Mouse (Mus musculus) fibroblast of lung, adult 2 months (primary cell): ENCODE measurements at regions not wholly inside any gene's neighbourhood (a gene's known extent, or its start where the extent isn't known, plus 50 kb on each side); places are given as distances from the start of the nearest gene placed in this dataset.
A peak's percentile ranks its signal among the peaks of the same experiment; 100 is the strongest.

Experiments used
- DNase-seq: peaks from one replicate; pipeline ENCODE4 v3.0.0-alpha.2; 2011; ENCODE audit warnings: low read depth

DNA sequence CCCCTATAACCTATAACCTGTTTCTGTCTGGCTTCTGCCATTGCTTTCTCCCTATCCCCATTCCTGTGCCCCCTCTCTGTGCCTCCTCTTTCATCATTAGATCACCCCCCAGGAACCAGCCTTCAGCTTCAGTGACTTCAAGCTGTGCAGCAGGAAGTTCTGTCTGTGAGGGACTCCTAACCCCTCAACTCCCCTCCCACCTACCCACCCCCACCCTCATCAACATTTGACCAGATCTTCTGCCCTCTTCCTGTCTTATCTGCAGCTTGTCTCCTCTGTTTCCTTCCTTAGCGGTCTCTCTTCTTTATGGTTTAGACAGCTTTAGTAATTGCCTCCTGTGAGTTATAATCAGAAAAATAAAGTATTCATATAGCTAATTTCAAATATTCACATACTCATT lies 266.6 kb upstream of the Gm765 start:
- no peak for DNase-seq

DNA sequence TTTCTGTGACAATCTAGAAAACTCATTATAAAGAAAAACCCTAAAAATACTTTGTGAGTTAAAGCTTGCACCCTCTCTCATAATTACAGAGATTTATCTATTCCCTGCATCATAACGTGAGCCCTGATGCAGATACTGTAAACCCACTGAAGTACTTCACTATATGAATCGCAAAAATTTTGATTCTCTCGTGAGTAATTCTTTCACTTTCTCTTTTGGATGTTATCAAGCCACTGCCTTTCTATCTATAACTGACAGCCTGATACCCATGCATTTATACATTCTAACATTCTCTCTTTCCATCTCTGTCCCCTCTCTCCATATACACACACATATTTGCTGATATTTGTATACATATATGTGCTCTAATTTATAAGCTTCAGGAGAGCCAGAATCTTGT lies 264.1 kb upstream of the Gm765 start:
- no peak for DNase-seq

DNA sequence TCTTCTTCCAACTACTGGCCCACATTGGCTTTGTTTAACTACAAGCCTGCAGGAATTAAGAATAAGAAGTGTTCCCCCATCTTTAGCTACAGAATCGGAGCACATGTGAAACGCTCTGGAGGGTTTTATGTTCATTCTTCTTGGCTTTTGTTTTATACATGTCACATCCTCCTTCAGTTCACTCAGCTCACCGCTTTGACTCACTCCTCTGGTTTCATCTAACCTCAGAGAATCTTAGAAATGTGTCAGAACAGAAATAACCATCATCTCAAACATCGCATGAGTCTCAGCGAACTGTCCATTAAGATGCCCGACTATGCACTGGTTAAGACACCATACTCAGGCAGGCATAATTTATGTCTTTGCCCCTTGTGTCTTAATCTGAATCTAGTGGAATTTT lies 255.1 kb upstream of the Gm765 start:
- DNase-seq: no peak

DNA sequence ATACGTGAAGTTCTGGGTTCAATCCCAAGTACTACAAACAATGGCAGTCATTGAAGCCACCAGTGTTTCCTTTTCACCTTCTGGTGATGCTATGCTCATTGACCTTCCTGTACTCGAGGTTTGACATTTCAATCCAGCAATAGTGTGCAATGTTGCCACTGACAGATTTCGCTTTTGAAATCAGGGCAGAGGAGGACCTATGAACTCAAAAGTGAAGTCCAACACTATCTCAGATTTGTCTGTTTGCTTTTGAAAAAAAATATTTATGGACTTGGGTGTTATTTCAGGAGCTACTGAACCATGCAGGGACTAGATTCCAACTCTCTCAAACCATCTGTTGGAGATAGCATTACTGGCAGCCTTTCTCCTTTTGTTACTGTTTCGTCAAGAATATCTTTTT lies 248.4 kb upstream of the Gm765 start:
- DNase-seq: no peak

DNA sequence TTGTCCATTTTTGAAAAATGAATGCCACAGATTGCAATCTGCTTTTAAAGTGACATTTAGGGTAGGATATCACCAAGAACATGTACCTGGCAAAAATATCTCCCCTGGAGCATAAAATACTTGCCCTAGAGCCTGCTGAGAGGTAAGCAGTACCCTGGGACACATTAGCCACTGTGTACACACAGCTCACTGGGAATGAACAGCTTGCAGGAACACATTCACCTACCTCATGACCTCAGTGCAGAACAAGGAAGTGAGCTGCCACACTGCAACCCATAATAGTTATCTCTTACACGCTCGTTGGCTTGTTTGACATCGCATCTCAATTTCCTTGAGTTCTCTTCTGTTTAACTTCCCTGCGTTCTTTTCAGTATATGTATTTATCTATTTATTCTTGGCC lies 246.4 kb upstream of the Gm765 start:
- DNase-seq: no peak

DNA sequence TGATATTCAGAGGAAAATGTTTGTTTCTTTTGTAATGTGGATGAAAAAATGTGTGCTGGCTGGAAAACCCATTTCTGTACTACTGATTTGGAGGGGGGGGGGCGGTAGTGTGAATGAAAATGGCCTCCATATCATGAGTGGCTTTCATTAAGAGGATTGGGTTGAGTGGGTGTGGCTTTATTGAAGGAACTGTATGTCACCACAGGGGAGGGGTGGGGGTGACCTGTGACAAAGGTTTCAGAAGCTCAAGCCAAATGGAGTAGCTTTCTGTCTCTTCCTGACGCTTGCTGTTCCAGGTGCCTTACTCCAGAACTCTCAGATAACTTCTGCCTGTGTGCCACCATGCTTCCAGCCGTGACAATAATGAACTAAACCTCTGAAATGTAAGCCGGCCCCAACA lies 242.0 kb upstream of the Gm765 start:
- DNase-seq: no peak

DNA sequence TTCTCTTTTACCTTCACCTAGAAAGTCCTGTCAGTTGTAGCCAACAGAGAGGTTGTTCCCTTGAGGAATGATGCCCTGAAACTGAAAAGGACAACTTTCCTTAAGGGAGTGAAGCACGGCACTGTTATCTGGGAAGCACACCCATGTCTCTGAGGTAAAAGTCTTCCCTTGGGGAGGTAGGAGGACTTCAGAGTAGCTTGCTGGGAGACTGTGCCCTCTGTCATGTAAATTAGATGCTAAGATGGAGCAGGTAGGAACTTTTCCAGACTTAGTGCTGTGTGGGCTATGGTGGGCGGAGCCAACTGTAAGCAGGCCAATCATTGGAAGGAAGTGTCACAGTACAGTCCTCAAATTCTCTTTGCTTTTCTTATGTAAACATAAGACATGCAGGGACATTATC lies 240.3 kb upstream of the Gm765 start:
- DNase-seq: no peak

DNA sequence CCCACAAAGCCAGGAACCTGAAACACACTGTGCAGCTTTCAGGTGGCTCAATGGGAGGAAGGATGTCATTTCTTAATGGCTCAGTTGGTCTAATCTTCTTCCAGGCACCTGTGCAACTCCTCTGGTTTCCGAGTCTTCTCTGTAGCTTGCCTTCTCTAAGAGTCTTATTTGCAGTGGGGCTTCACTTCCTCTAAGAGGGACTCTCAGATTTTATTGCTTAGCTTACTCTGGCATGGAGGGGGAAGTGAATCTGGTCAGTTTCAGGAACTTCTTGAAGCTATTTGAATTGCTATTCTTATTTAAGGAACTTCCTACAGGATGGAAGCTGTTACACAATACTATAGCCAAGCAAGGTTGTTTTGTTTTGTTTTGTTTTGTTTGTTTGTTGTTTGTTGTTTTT lies 232.7 kb upstream of the Gm765 start:
- DNase-seq: no peak

DNA sequence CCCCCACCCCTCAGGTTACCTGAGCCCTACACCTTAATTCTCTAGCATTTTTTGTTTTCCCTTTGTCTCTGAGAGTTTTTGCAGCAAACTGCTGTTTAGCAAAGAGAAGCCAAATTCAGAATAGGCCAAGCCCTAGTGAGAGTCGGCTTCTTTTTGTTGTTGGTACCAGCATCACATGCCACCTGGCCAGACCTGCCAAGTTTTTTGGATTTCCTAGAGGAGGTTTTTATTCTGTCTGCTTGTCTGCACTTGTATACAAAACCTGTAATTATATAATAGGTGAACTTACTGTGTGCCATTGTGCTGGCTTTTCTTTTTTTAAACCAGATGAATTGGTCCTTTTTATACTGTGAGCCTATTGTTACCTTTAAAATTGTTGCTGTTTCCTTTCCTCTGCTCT lies 213.1 kb upstream of the Gm765 start:
- no peak for DNase-seq

DNA sequence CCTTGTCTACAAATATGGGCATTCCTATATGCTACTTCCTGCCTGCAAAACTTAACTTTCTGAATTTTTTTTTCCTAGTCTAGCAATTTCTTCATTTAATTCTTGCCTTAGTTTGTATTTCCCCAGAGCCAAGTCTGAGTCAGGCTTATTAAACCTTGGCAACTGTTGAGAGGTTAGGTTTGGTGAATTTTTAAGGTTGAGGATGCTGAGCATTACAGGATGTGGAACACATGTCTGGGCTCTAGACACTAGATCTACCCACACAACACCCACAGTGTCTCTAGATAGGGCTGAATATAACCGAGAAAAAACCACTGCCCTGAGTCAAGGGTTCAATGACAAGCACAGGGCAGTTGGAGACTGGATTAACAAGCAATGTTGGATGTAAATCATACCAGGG lies 211.4 kb upstream of the Gm765 start:
- DNase-seq: peak; percentile 52

DNA sequence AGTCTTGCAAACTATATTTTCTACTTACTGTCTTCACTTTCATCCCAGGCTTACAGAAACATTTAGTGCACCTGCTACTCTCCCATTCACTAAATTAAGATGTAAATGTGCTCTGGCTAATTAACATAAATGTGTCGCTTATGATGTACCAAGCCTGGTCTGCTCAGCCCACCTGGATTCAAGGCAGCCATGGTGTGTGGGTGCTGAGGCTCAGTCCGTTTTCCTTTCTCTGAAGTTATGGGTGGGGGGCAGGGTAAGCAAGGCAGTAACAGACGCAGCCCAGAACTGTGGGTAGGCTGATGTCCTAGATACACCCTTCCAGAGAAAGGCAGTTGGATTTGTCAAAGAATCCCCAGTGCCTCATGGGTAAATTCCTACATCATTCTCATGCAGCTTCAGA lies 209.2 kb upstream of the Gm765 start:
- DNase-seq: no peak

DNA sequence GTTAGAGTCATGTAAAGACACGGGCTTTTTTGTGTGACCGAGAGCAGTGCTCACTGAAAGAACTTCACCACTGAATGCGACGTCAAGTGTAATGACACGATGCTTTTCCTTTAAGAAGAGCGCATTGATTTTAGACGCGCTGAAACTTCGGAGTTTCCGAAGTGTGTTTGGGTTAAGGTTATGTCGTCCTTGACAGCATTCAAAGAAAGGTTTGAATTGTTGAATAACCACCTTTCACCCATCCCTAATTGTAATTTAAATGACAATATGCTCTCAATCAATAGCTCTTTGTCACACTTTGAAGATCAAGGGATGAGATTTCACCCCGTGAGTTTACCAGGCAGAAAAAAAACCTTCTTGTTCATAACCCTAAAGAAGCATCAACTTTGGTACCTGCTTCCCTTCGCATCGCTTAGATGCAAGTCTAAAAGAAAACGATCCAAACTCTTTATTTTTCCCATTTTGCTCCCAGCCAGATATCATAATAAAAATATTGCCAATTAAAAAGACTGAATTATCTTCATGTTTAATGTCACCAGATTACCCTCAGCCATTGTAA lies 184.4 kb upstream of the Gm765 start:
- no peak for DNase-seq

DNA sequence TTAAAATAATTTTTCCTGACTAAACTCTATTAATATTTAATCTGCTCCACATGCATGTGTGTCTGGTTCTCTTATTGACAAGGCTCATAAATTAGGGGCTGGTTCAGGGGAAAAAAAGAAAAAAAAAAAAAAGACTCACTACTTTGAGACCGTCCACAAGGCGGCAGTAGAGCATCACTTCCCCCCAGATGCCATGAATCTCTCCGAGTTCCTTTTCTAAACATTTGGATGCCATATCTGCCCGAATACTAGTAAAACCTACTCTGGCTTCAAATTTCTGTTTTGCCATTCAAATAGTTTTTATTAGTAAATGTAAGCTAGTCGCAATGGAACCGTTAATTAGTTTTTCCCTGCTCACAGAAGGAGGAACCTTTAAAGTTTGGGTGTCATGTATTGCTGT lies 182.7 kb upstream of the Gm765 start:
- peak; percentile 40 for DNase-seq

DNA sequence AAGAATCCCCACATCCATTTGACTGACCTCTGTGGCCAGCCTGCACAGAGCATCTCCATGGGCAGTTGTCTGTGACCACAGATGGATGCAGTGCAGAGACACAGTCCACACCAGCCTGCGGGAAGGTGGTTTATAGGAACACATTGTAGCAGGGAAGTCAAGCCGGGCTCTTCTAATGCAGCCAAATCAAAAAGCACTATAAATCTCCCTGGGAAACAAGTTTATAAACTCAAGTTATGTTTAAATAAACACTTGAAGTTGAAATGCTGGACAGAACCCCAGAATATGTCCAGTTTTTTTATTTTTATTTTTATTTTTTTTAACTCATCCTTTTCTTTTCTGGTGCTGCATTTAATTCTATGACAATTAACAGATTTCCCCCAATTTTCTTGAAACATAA lies 182.1 kb upstream of the Gm765 start:
- no peak for DNase-seq

DNA sequence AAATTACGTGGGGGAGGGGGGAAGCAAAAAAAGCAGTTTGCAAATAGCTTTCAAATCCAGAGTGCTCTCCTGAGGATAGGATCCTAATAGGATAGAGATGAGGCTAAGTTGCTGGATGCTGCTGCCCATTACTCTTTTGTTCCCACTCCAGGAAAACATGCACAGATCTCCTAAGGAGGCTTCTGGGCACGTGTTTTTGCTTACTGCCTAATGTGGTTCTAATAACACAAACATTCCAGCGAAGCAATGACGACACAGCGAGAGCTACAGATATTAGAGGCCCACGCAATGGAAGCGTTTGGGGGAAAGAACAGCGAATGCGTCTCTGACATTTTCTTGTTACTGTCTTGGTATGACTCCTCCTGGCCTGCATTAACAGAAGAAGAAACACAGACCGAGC lies 179.0 kb upstream of the Gm765 start:
- DNase-seq: no peak

DNA sequence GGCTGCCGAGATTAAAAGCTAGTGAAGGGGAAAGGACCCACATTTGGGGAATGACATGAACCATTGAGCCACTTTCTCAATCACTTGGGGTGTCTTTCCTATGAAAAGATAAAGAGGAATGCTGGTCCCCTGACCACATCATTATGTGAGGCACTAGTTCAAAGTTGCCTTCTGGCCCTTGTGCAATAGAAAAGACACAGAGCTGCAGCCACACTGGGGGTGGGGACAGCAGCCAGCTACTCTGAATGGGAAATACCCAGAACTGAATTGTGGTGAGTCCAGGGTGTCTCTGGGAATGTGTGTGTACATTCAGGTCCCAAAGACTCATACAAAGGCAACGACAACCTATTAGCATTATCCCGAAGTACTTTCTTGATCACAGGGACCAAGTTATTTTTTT lies 172.3 kb upstream of the Gm765 start:
- DNase-seq: no peak

DNA sequence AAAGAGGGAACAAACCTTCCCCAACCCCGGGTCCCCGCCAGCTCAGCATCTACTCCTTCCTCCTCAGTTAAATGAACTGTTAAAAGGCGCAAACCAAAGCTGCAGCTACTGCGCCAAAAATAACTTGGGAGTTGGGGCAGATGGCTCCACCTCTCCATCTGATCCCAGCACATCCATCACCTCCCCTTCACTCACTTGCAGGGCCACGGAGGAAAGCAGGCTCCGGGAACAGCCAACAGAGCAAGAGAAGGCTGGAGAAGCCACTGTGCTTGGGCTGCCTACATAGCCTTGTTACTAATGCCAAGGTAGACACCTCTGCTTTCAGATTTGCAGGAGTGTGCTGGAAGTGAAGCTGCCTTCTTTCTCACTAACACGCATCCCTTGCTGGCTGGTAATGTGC lies 171.8 kb upstream of the Gm765 start:
- no peak for DNase-seq

DNA sequence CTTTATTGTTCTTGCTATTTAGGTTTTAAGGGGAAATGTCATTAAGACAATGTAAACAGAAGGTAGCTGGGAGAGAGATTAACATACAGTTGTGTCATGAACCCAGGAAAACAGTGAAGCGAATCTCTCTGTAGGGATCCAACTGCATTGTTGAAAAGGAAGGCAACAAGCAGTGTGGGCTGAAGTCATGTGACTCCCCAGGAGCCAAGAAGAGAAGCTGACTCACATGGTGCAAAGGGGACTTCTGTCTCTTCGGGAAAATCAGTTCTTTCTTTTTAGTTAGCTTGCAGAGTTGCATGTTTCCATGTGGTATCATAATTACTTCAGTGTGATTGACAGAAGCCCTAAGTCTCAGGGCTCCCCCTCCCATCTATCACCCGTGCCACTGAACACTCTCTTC lies 170.7 kb upstream of the Gm765 start:
- DNase-seq: no peak

DNA sequence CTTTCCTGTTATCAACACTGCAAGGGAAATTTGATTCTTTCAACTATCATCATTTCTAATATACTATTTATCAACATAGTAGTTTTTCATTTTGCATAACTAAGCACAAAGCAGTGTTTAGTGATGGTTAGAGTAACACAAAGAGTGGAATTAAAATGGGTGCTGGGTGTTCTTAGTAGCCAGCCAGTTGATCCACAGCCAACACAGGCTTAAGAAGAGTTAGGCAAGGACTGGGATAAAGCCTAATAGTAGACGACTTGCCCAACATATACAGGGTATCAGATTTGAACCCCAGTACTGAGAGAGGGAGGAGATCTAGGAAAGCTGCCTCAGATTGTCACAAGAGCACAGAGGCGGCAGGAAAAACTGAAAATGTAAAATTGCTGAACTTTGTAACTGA lies 160.2 kb upstream of the Gm765 start:
- DNase-seq: no peak

DNA sequence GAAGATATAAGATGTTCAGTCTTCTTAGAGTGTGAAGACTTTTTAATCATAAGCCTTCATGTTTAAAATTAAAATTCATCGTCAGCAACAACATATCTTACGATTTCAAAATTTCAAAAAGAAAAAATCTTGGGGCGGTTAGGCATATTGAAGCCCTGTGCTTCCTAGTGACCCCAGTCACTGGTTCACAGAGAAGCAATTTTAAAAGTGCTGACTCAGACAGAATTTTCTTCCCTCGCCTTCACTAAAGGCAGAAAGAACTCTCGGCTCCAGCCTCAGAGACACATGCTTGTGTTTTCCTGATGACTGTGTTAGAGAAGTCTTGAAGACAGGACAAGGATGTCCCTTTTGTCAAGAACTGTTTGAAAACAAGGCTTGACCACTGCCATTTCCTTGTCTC lies 157.2 kb upstream of the Gm765 start:
- no peak for DNase-seq

DNA sequence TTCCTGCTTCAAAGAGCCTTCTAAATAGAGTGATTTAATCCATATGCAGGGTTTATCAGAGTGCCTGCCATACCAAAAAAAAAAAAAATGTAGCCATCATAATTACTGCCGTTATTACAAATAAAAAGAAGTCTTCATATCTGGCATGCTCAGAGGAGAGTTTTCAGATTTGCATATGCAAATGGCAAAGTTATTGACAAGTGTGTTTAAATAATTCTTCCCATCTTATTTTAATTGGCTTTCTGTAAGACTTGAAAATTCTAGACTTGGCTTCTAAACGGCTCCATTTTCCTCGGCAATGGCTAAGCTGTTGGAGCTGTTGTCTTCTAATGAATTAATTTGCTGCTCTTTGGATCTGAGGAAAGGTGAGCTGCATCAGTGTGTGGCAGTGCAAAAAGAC lies 144.1 kb upstream of the Gm765 start:
- no peak for DNase-seq

DNA sequence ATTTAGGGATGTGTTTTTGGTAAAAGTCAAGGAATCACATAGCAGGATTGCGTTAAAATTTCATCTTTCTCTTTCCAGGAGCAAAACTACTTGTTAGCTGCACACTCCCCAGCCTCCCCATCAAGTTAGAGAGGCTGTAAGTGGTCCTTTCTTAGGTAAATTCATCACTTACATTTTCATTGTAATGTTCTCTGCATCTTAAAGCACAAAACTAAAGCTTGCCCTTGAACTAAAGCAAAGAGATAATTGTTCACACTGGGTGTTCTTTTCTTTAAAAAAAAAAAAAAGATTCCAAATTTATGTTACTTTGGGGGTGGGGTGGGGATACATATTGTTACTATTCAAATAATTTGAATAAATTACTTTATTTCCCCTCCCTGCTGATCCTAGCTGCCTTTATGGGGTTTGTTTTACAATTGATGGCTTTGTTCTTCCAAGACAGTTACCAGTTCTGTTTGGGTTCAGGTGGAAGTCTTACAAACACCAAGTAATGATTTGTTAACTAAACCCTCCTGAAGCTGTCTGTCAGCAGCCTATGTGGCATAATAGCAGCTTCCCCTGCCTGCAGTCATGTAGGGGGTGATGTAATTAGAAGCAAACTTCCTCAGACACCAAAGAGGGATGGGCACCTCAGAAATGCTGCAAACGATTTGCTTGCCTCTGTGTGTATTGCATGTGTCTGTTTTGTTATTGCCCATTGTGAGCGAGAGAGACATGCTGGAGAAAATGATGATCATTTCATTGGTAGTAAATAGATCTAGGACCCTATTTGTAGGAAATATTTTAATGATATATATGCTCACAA lies 141.0 kb upstream of the Gm765 start:
- DNase-seq: no peak

DNA sequence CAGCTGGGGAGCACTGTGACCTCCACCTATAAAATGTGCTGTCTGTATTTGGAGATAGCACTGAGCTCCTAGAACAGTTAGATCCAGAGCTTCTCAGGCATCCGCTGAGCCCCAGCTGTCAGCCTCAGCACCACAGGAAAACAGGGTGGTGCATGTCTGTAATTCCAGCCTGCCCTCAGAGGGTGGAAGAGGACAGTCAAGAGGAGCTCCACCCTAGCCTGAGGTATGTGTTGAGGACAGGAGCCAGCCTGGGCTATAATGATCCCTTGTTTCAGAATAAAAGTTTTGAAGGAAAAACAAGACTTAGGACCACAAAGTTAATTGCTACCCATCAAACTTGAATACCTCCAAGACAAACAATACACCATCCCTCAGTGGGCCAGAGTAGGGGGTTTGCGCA lies 139.8 kb upstream of the Gm765 start:
- no peak for DNase-seq

DNA sequence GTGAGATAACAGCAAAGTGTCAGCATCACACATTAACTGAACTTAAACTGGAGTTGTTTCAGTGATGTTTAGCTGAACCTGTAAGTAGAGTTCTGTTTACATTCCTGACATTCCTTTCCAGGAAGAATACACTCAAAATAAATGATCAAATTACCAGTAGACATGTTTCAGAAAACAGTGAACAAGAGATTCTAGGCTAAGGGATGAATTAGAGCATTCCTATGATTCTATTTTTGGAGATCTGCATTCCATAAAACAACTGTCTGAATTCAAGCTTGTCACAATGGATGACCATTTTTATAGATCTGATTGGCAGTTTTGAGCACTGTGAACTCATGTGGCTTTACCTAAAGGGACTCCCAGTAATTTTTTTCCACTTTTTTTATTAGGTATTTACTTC lies 125.0 kb upstream of the Gm765 start:
- DNase-seq: no peak
